Mouse (Mus musculus) frontal cortex, postnatal 10 days (tissue): Measurements from ENCODE around the gene Plac1.
"Not testable (repeated sequence)": the region's sequence is repeated elsewhere in the genome, so short reads cannot be mapped to it uniquely, and the experiment has no call there.

Source experiments
- DNase-seq, 2 experiments: peaks; one replicate each; pipeline ENCODE4 v3.0.0; 2022; ENCODE audit warnings: low spot score in 2 of 2, mixed read lengths in 1 of 2

Plac1 gene

GRCm38 (mm10) chrX:53240011-53240410 is at the start of gene Plac1:
Gene Plac1 (minus strand): TSS chrX:53240111.
- DNase-seq: no peak

- DNase-seq: no peak
Observed at GRCm38 (mm10) chrX:53287924-53288323, 48.0 kb upstream of the Plac1 start.

GRCm38 (mm10) chrX:53273124-53273523 is 33.2 kb upstream of the Plac1 start, which contains the start of gene Fam122c:
Gene Fam122c (plus strand): TSS chrX:53273424.
- no peak for DNase-seq

GRCm38 (mm10) chrX:53271628-53272027 is 31.7 kb upstream of the Plac1 start:
- not testable (repeated sequence) for DNase-seq

- DNase-seq: no peak
Observed at GRCm38 (mm10) chrX:53270063-53270432, 30.1 kb upstream of the Plac1 start.

- peak; percentile 83 to 87 for DNase-seq
Observed at GRCm38 (mm10) chrX:53269289-53270062, 29.6 kb upstream of the Plac1 start, which contains the start of gene Fam122b. Gene Fam122b (minus strand): TSS chrX:53269805.

GRCm38 (mm10) chrX:53268856-53269255 is 28.9 kb upstream of the Plac1 start:
- DNase-seq: peak; percentile 9 to 41

- DNase-seq: no peak
Observed at GRCm38 (mm10) chrX:53266186-53266585, 26.3 kb upstream of the Plac1 start.

GRCm38 (mm10) chrX:53255195-53255594 is 15.3 kb upstream of the Plac1 start:
- DNase-seq: no peak

- DNase-seq: no peak
Observed at GRCm38 (mm10) chrX:53237971-53238370, 1.9 kb downstream of the Plac1 start.

GRCm38 (mm10) chrX:53236404-53236803 is 3.5 kb downstream of the Plac1 start:
- DNase-seq: no peak

- no peak for DNase-seq
Observed at GRCm38 (mm10) chrX:53233689-53234088, 6.2 kb downstream of the Plac1 start.

GRCm38 (mm10) chrX:53231965-53232364 is 7.9 kb downstream of the Plac1 start:
- DNase-seq: no peak

GRCm38 (mm10) chrX:53224353-53224944 is 15.5 kb downstream of the Plac1 start:
- DNase-seq: no peak

- DNase-seq: no peak
Observed at GRCm38 (mm10) chrX:53220855-53221254, 19.1 kb downstream of the Plac1 start.

GRCm38 (mm10) chrX:53214557-53215229 is 25.2 kb downstream of the Plac1 start:
- DNase-seq: no peak

GRCm38 (mm10) chrX:53213838-53214237 is 26.1 kb downstream of the Plac1 start:
- DNase-seq: no peak

GRCm38 (mm10) chrX:53212485-53212884 is 27.4 kb downstream of the Plac1 start:
- no peak for DNase-seq

- DNase-seq: peak; percentile 22 to 42
Observed at GRCm38 (mm10) chrX:53211756-53212483, 28.0 kb downstream of the Plac1 start.

GRCm38 (mm10) chrX:53209431-53209830 is 30.5 kb downstream of the Plac1 start:
- DNase-seq: no peak

- no peak for DNase-seq
Observed at GRCm38 (mm10) chrX:53204690-53205311, 35.1 kb downstream of the Plac1 start.
